Mouse (Mus musculus): Measurements from ENCODE around the gene Cebpe. TPM values are rescaled to one million over a fixed set of nuclear protein-coding genes. Genes with fewer than 3 reads are reported as not detected.

Cebpe gene
- total and polyA plus RNA-seq, 2 experiments = 7.9 to 12.4 TPM

DNA sequence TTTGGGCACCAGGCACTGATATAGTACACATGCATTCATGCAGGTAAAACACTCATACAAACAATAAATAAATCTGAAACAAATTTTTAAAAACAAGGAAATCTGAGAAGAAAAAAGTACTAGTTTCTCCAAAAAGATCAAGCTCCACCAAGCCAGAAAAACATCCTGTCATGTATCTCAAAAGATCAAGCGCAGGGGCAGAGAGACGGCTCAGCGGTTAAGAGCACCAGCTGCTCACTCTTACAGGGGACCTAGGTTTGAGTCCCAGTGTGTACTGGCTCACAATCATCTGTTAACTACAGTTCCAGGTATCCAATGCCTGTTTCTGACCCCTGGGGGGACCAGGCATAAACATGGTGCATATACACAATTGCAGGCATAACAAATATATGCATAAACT lies 29.6 kb downstream of the Cebpe start:
- DNase-seq (ENCODE audit: extremely low read depth, low read depth, low spot score) = no peak
- Histone ChIP-seq H3K36me3 (ENCODE audit: control insufficient read depth, insufficient read depth, low read length) (peaks cover 23% of the 10 kb centered on the region), H3K4me3 (ENCODE audit: insufficient read depth, low read depth, low read length) (no peak overlapping the region), H3K4me1 (ENCODE audit: control insufficient read depth, insufficient read depth, low read length) (peaks cover 6% of the 10 kb centered on the region), H3K9ac (ENCODE audit: low read depth, low read length) (no peak overlapping the region), H3K27me3 (ENCODE audit: control insufficient read depth, insufficient read depth, low read length) (no peaks in the 10 kb centered on the region), H3K79me2 (ENCODE audit: control insufficient read depth, insufficient read depth, low read length) (peaks cover 20% of the 10 kb centered on the region; the same call in 1 of the 2 replicates), H3K27ac (replicated peaks; ENCODE audit: insufficient read depth, low read depth, low read length) (no peak overlapping the region)
- TF ChIP-seq CTCF (IDR thresholded peaks at IDR 0.05; ENCODE audit: low read depth, low read length) (no peak), POLR2A (IDR thresholded peaks at IDR 0.05; ENCODE audit: extremely low read depth, insufficient read depth, low read length) (no peak)
- WGBS = 76% methylated on average over 3 of the region's 3 CpGs

DNA sequence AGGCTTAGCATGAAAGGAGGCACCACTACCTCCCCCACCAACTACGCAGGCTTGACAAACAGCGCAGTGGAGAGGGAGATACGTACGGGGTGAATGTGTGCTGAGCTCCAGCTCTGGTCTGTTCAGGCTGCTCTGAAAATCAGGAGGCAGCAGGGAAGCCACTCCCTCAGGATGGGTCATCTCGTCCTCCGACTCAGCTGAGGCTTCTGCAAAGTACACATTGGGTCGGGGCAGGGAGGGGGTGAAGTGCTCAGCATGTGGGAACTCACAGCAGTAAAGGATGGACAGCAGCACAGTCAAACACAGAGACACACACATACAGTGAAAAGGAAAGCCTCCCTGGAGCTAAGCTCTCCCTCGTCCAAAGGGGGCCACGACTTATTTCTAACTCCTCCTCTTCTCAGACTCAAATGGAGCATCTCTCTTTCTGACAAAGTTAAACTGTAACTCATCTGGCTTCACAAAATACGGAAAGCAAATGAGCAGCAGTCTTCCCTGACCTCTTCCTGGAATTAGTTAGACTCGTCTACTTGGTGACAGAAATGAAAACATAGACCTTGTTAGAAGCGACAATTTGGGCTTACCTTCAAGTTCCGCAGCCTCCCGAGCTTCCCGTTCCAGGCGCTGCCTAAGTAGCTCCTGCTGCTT lies 33.2 kb downstream of the Cebpe start:
- no peak overlapping the region for H3K4me3 ChIP-seq (ENCODE audit: insufficient read depth, low read depth, low read length)
- H3K79me2 ChIP-seq (ENCODE audit: control insufficient read depth, insufficient read depth, low read length) = peaks cover 12% of the 10 kb centered on the region; the same call in 1 of the 2 replicates
- no peak overlapping the region; the same call in 1 of the 2 replicates for H3K27ac ChIP-seq (replicated peaks; ENCODE audit: insufficient read depth, low read depth, low read length)
- WGBS = 28% methylated on average over 16 of the region's 16 CpGs
- peaks cover 40% of the 10 kb centered on the region for H3K36me3 ChIP-seq (ENCODE audit: control insufficient read depth, insufficient read depth, low read length)
- H3K9ac ChIP-seq (ENCODE audit: low read depth, low read length) = no peak overlapping the region
- TF ChIP-seq CTCF (IDR thresholded peaks at IDR 0.05; ENCODE audit: low read depth, low read length) (no peak), POLR2A (IDR thresholded peaks at IDR 0.05; ENCODE audit: extremely low read depth, insufficient read depth, low read length) (no peak)
- DNase-seq (ENCODE audit: extremely low read depth, low read depth, low spot score) = peak; percentile 64
- no peaks in the 10 kb centered on the region for H3K27me3 ChIP-seq (ENCODE audit: control insufficient read depth, insufficient read depth, low read length)
- H3K4me1 ChIP-seq (ENCODE audit: control insufficient read depth, insufficient read depth, low read length) = peaks cover 6% of the 10 kb centered on the region

DNA sequence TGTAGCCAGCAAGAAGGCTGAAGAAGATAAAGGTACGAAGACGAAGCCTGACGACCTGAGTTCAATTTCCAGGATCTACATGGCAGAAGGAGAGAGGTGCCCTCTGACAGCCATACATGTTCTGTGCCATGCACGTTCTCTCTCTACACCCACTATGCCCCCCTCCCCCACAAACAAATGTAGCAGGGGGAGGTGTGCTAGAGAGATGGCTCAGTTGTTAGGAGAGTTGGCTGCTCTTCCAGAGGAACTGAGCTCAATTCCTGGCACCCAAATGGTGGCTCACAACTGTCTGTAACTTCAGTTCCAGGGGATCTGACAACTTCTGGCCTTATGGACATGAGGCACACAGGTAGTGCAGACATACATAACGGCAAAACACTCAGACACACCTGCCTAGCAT lies 35.7 kb downstream of the Cebpe start:
- no peaks in the 10 kb centered on the region for H3K27me3 ChIP-seq (ENCODE audit: control insufficient read depth, insufficient read depth, low read length)
- no peak overlapping the region for H3K27ac ChIP-seq (replicated peaks; ENCODE audit: insufficient read depth, low read depth, low read length)
- peaks cover 41% of the 10 kb centered on the region for H3K36me3 ChIP-seq (ENCODE audit: control insufficient read depth, insufficient read depth, low read length)
- no peak for DNase-seq (ENCODE audit: extremely low read depth, low read depth, low spot score)
- no peak overlapping the region for H3K9ac ChIP-seq (ENCODE audit: low read depth, low read length)
- peaks cover 5% of the 10 kb centered on the region; the same call in 1 of the 2 replicates for H3K79me2 ChIP-seq (ENCODE audit: control insufficient read depth, insufficient read depth, low read length)
- no peak for TF ChIP-seq CTCF (IDR thresholded peaks at IDR 0.05; ENCODE audit: low read depth, low read length)
- no peak for TF ChIP-seq POLR2A (IDR thresholded peaks at IDR 0.05; ENCODE audit: extremely low read depth, insufficient read depth, low read length)
- no peak overlapping the region for H3K4me3 ChIP-seq (ENCODE audit: insufficient read depth, low read depth, low read length)
- WGBS = 86% methylated on average over 5 of the region's 5 CpGs
- peaks cover 2% of the 10 kb centered on the region; the same call in 1 of the 2 replicates for H3K4me1 ChIP-seq (ENCODE audit: control insufficient read depth, insufficient read depth, low read length)

DNA sequence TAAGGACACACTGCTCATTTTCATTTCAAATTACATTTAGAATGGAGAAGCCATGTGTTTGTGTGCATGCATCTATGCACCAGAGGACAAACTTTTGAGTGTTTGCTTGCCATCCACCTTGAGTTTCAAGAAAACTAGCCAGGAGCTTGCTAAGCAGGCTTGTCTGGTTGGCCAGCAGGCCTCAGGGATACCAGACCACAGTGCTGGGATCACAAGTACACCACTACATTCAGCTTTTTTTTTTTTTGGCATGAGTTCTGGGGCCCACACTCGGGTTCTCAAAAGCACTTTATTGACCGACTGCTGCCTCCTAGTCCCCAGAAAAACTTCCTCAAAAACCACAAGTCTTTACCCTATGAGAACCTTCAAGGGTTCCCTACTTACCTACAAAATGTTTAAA lies 37.7 kb downstream of the Cebpe start:
- H3K4me1 ChIP-seq (ENCODE audit: control insufficient read depth, insufficient read depth, low read length) = 0 out of 2 replicates have a peak, but pooled peaks cover 2% of the 10 kb centered on the region
- no peak for DNase-seq (ENCODE audit: extremely low read depth, low read depth, low spot score)
- H3K79me2 ChIP-seq (ENCODE audit: control insufficient read depth, insufficient read depth, low read length) = 0 out of 2 replicates have a peak, but pooled peaks cover 4% of the 10 kb centered on the region
- no peak overlapping the region for H3K4me3 ChIP-seq (ENCODE audit: insufficient read depth, low read depth, low read length)
- H3K36me3 ChIP-seq (ENCODE audit: control insufficient read depth, insufficient read depth, low read length) = peaks cover 41% of the 10 kb centered on the region
- TF ChIP-seq CTCF (IDR thresholded peaks at IDR 0.05; ENCODE audit: low read depth, low read length) (no peak), POLR2A (IDR thresholded peaks at IDR 0.05; ENCODE audit: extremely low read depth, insufficient read depth, low read length) (no peak)
- WGBS = 63% methylated on average over 2 of the region's 2 CpGs
- H3K27ac ChIP-seq (replicated peaks; ENCODE audit: insufficient read depth, low read depth, low read length) = no peak overlapping the region
- H3K27me3 ChIP-seq (ENCODE audit: control insufficient read depth, insufficient read depth, low read length) = no peaks in the 10 kb centered on the region
- no peak overlapping the region for H3K9ac ChIP-seq (ENCODE audit: low read depth, low read length)

DNA sequence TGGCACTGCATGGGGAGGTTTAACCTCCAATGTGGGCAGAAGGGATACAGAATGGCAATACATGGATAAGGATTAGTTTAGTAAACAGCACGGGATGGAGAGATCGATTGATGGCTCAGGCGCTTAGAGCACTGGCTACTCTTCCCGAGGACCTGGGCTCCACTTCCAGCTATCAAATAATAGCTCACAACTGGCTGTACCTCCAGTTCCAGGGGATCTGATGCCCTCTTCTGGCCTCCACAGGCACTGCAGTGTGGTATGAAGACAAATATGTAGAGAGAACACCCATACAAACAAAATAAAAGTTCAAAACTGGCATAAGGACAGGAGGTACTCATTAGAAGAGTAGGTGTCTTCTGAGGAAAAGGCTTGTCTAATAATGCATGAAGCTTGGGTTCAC lies 42.6 kb downstream of the Cebpe start:
- 53% methylated on average over 4 of the region's 4 CpGs for WGBS
- peak; percentile 79 for DNase-seq (ENCODE audit: extremely low read depth, low read depth, low spot score)
- Histone ChIP-seq H3K36me3 (ENCODE audit: control insufficient read depth, insufficient read depth, low read length) (peaks cover 46% of the 10 kb centered on the region), H3K9ac (ENCODE audit: low read depth, low read length) (no peak overlapping the region), H3K4me1 (ENCODE audit: control insufficient read depth, insufficient read depth, low read length) (no peaks in the 10 kb centered on the region), H3K4me3 (ENCODE audit: insufficient read depth, low read depth, low read length) (no peak overlapping the region), H3K27me3 (ENCODE audit: control insufficient read depth, insufficient read depth, low read length) (no peaks in the 10 kb centered on the region), H3K79me2 (ENCODE audit: control insufficient read depth, insufficient read depth, low read length) (peaks cover 4% of the 10 kb centered on the region; the same call in 1 of the 2 replicates), H3K27ac (replicated peaks; ENCODE audit: insufficient read depth, low read depth, low read length) (no peak overlapping the region)
- TF ChIP-seq POLR2A (IDR thresholded peaks at IDR 0.05; ENCODE audit: extremely low read depth, insufficient read depth, low read length) (no peak), CTCF (IDR thresholded peaks at IDR 0.05; ENCODE audit: low read depth, low read length) (peak; percentile 72)
